In the genomic region with DNA sequence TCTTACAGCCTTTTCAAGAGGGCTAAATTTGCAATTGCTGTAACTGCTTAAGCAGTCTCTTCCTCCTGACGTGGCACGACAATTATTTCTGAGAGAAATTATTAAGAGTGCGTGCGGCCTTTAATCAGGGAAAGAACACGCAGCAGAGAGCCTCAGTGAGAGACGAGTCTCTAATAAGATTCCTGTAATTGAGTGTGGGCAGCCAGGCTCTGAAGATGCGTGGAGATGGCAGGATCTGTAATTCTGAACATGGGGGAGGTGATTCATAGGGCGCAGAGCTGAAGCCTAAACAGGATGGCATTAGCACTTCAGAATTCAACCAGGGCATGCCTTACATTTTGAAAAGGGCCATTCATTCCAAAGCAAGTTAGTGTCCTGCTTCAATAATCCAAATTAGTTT, we compare ENCODE assay signal across 26 mouse cellular contexts. TPM values are rescaled to one million over a fixed set of nuclear protein-coding genes. Genes with fewer than 3 reads are reported as not detected.
A peak's percentile ranks its signal among the peaks of the same experiment; 100 is the strongest.
DNase-seq lines count a peak whose midpoint lies in the region; ATAC-seq and TF ChIP-seq lines count a peak whose summit lies in the region.
"Had no signal": no experiment of that assay in that cellular context is flagged by ENCODE, and none has a peak within 500 bp of the region (broad histone marks: within the 10 kb centered on the region; RNA-seq: fewer than 3 reads in every experiment).

No protein-coding gene starts in this region.

- no peak overlapping the region for H3K27ac ChIP-seq in forebrain, embryonic 16.5 days (ENCODE audit: low read length)
- no peak overlapping the region for H3K27ac ChIP-seq in forebrain, embryonic 15.5 days (replicated peaks)
- no peak overlapping the region for H3K27ac ChIP-seq in midbrain, embryonic 13.5 days
- H3K27ac ChIP-seq in midbrain, embryonic 11.5 days (ENCODE audit: low read depth, low read length), result no peak overlapping the region
- no peak overlapping the region for H3K27ac ChIP-seq in midbrain, postnatal 0 days (ENCODE audit: low read depth, low read length)
- H3K27ac ChIP-seq: embryonic facial prominence, embryonic 12.5 days; heart, embryonic 13.5 days; left cerebral cortex, adult 2 months; liver, embryonic 15.5 days; lung, embryonic 15.5 days; neural tube, embryonic 12.5 days had no signal

- H3K36me3 ChIP-seq in forebrain, embryonic 16.5 days (ENCODE audit: control insufficient read depth, insufficient read depth), result no peaks in the 10 kb centered on the region
- H3K36me3 ChIP-seq in forebrain, embryonic 15.5 days, result no peaks in the 10 kb centered on the region
- H3K36me3 ChIP-seq in midbrain, embryonic 13.5 days, result no peaks in the 10 kb centered on the region
- no peaks in the 10 kb centered on the region for H3K36me3 ChIP-seq in midbrain, embryonic 11.5 days (ENCODE audit: control insufficient read depth, insufficient read depth, low read length)
- H3K36me3 ChIP-seq in midbrain, postnatal 0 days (ENCODE audit: insufficient read depth, low read length), result no peaks in the 10 kb centered on the region
- H3K36me3 ChIP-seq: embryonic facial prominence, embryonic 12.5 days; heart, embryonic 13.5 days; liver, embryonic 15.5 days; lung, embryonic 15.5 days; neural tube, embryonic 12.5 days had no signal

- ATAC-seq in forebrain, embryonic 16.5 days, result peak; percentile 28; the same call in 1 of the 2 replicates
- no peak for ATAC-seq in forebrain, embryonic 15.5 days (replicated peaks)
- ATAC-seq in midbrain, embryonic 13.5 days, result 0 out of 2 replicates have a peak, but pooled peaks have one; percentile 45
- ATAC-seq in midbrain, embryonic 11.5 days (ENCODE audit: low FRiP score), result no peak
- ATAC-seq in midbrain, postnatal 0 days (ENCODE audit: low FRiP score), result no peak
- ATAC-seq: CD4-positive, CD25-positive, alpha-beta regulatory T cell, adult 4 months; forebrain, postnatal 0 days; Patski had no signal

- DNase-seq in midbrain, embryonic 11.5 days (ENCODE audit: low spot score, missing footprints), result no peak
- peak; percentile 49 for DNase-seq in brain, adult 2 months (ENCODE audit: low read depth, low spot score)
- peak; percentile 14 for DNase-seq in midbrain, postnatal 0 days (ENCODE audit: low spot score)
- no peak for DNase-seq in urinary bladder, postnatal 36 days (ENCODE audit: low spot score in 2 of 2)
- DNase-seq: cerebellum, adult 18-20 months; cerebellum, postnatal 25 days; forebrain, postnatal 0 days; gastrocnemius, postnatal 14 days; heart, adult 18-20 months; heart, postnatal 14 days; kidney, adult 18-20 months; left cerebral cortex, postnatal 4 days; liver; lung, postnatal 36 days had no signal

- H3K9ac ChIP-seq in forebrain, embryonic 16.5 days (replicated peaks; ENCODE audit: low read depth, low read length), result no peak overlapping the region
- no peak overlapping the region for H3K9ac ChIP-seq in forebrain, embryonic 15.5 days (replicated peaks)
- no peak overlapping the region for H3K9ac ChIP-seq in midbrain, embryonic 13.5 days (replicated peaks)
- no peak overlapping the region for H3K9ac ChIP-seq in midbrain, embryonic 11.5 days (ENCODE audit: low read length)
- no peak overlapping the region for H3K9ac ChIP-seq in midbrain, postnatal 0 days (replicated peaks; ENCODE audit: low read length, poor library complexity, severe bottlenecking)
- H3K9ac ChIP-seq: embryonic facial prominence, embryonic 12.5 days; forebrain, postnatal 0 days; heart, embryonic 13.5 days; liver, embryonic 15.5 days; lung, embryonic 15.5 days; neural tube, embryonic 12.5 days had no signal

- H3K9me3 ChIP-seq in forebrain, embryonic 16.5 days (ENCODE audit: control insufficient read depth, low read length), result no peaks in the 10 kb centered on the region
- no peaks in the 10 kb centered on the region for H3K9me3 ChIP-seq in forebrain, embryonic 15.5 days
- no peaks in the 10 kb centered on the region for H3K9me3 ChIP-seq in midbrain, embryonic 13.5 days
- no peaks in the 10 kb centered on the region for H3K9me3 ChIP-seq in midbrain, embryonic 11.5 days (ENCODE audit: control insufficient read depth, low read length)
- no peaks in the 10 kb centered on the region for H3K9me3 ChIP-seq in midbrain, postnatal 0 days (ENCODE audit: low read length)
- H3K9me3 ChIP-seq: embryonic facial prominence, embryonic 12.5 days; heart, embryonic 13.5 days; liver, embryonic 15.5 days; lung, embryonic 15.5 days; megakaryocyte, embryonic 14.5 days; neural tube, embryonic 12.5 days had no signal

- H3K27me3 ChIP-seq in forebrain, embryonic 16.5 days (replicated peaks; ENCODE audit: control insufficient read depth, insufficient read depth, low read length), result no peaks in the 10 kb centered on the region
- no peaks in the 10 kb centered on the region for H3K27me3 ChIP-seq in forebrain, embryonic 15.5 days
- H3K27me3 ChIP-seq in midbrain, embryonic 13.5 days, result no peaks in the 10 kb centered on the region
- no peaks in the 10 kb centered on the region for H3K27me3 ChIP-seq in midbrain, embryonic 11.5 days (ENCODE audit: control insufficient read depth, insufficient read depth, low read length)
- H3K27me3 ChIP-seq in midbrain, postnatal 0 days (ENCODE audit: insufficient read depth, low read length), result no peaks in the 10 kb centered on the region
- H3K27me3 ChIP-seq: embryonic facial prominence, embryonic 12.5 days; heart, embryonic 13.5 days; liver, embryonic 15.5 days; lung, embryonic 15.5 days; megakaryocyte, embryonic 14.5 days; neural tube, embryonic 12.5 days; Patski had no signal

- no peak overlapping the region for H3K4me3 ChIP-seq in forebrain, embryonic 16.5 days (replicated peaks; ENCODE audit: low read length)
- no peak overlapping the region for H3K4me3 ChIP-seq in forebrain, embryonic 15.5 days
- no peak overlapping the region for H3K4me3 ChIP-seq in midbrain, embryonic 13.5 days (replicated peaks)
- no peak overlapping the region for H3K4me3 ChIP-seq in midbrain, embryonic 11.5 days (ENCODE audit: low read depth, low read length)
- H3K4me3 ChIP-seq in midbrain, postnatal 0 days (ENCODE audit: low read depth, low read length), result no peak overlapping the region
- H3K4me3 ChIP-seq: embryonic facial prominence, embryonic 12.5 days; heart, embryonic 13.5 days; left cerebral cortex, adult 2 months; liver, embryonic 15.5 days; lung, embryonic 15.5 days; megakaryocyte, embryonic 14.5 days; neural tube, embryonic 12.5 days had no signal

- H3K4me2 ChIP-seq in forebrain, embryonic 16.5 days (ENCODE audit: low read length), result no peak overlapping the region
- H3K4me2 ChIP-seq in forebrain, embryonic 15.5 days (replicated peaks), result no peak overlapping the region
- H3K4me2 ChIP-seq in midbrain, embryonic 13.5 days (replicated peaks), result no peak overlapping the region
- H3K4me2 ChIP-seq in midbrain, embryonic 11.5 days, result no peak overlapping the region
- no peak overlapping the region for H3K4me2 ChIP-seq in midbrain, postnatal 0 days (ENCODE audit: low read depth, low read length, poor library complexity, severe bottlenecking)
- H3K4me2 ChIP-seq: embryonic facial prominence, embryonic 12.5 days; heart, embryonic 13.5 days; liver, embryonic 15.5 days; lung, embryonic 15.5 days; neural tube, embryonic 12.5 days had no signal

- no peak for TF ChIP-seq CTCF in midbrain, postnatal 0 days (IDR thresholded peaks at IDR 0.05)

- peaks cover 5% of the 10 kb centered on the region; the same call in 1 of the 2 replicates for H3K4me1 ChIP-seq in forebrain, embryonic 16.5 days (replicated peaks; ENCODE audit: control insufficient read depth, insufficient read depth, low read length)
- H3K4me1 ChIP-seq in forebrain, embryonic 15.5 days, result peaks cover 9% of the 10 kb centered on the region
- H3K4me1 ChIP-seq in midbrain, embryonic 13.5 days (replicated peaks), result peaks cover 10% of the 10 kb centered on the region; the same call in 1 of the 2 replicates
- no peaks in the 10 kb centered on the region for H3K4me1 ChIP-seq in midbrain, embryonic 11.5 days (ENCODE audit: control insufficient read depth, insufficient read depth, low read length)
- H3K4me1 ChIP-seq in midbrain, postnatal 0 days (ENCODE audit: insufficient read depth, low read length), result no peaks in the 10 kb centered on the region
- H3K4me1 ChIP-seq: embryonic facial prominence, embryonic 12.5 days; heart, embryonic 13.5 days; liver, embryonic 15.5 days; lung, embryonic 15.5 days; megakaryocyte, embryonic 14.5 days; neural tube, embryonic 12.5 days had no signal

- WGBS in forebrain, embryonic 16.5 days, result 25% methylated on average over 8 of the region's 8 CpGs
- WGBS in forebrain, embryonic 15.5 days, result 35% methylated on average over 8 of the region's 8 CpGs
- WGBS in midbrain, embryonic 13.5 days, result 66% methylated on average over 8 of the region's 8 CpGs
- 79% methylated on average over 8 of the region's 8 CpGs for WGBS in midbrain, embryonic 11.5 days
- WGBS in midbrain, postnatal 0 days, result 52% methylated on average over 8 of the region's 8 CpGs

RNA-seq across cellular contexts. Expression of a gene that starts 58.0 kb away (rescaled TPM):
- not detected in 2 replicates for polyA plus RNA-seq in forebrain, embryonic 16.5 days (2015; fragmentation: Nextera tagmentation; extraction: Ambion mirVana)
- not detected in 2 replicates for polyA plus RNA-seq in forebrain, embryonic 15.5 days (2015; fragmentation: Nextera tagmentation; extraction: Ambion mirVana)
- polyA plus RNA-seq in midbrain, embryonic 13.5 days (2015; fragmentation: Nextera tagmentation; extraction: Ambion mirVana), result 0.01 TPM in 1 of 2 replicates, not detected in the other
- polyA plus RNA-seq in midbrain, embryonic 11.5 days (2014; fragmentation: Nextera tagmentation; extraction: Ambion mirVana), result 0.01 TPM in 1 of 2 replicates, not detected in the other
- 0.09 TPM in 1 of 2 replicates, not detected in the other for total RNA-seq in midbrain, postnatal 0 days (2014; rRNA removed)
- polyA plus RNA-seq in midbrain, postnatal 0 days (2015; fragmentation: Nextera tagmentation; extraction: Ambion mirVana), result not detected in 2 replicates
- polyA plus RNA-seq: embryonic facial prominence, embryonic 12.5 days; neural tube, embryonic 12.5 days; Patski had no signal

RNA-seq across cellular contexts. Expression of a gene that starts 59.1 kb away (rescaled TPM):
- polyA plus RNA-seq in forebrain, embryonic 16.5 days (2015; fragmentation: Nextera tagmentation; extraction: Ambion mirVana), result 3.7 and 5.2 TPM in 2 replicates
- 3.6 and 4.1 TPM in 2 replicates for polyA plus RNA-seq in forebrain, embryonic 15.5 days (2015; fragmentation: Nextera tagmentation; extraction: Ambion mirVana)
- 4.9 and 6.7 TPM in 2 replicates for polyA plus RNA-seq in midbrain, embryonic 13.5 days (2015; fragmentation: Nextera tagmentation; extraction: Ambion mirVana)
- 4.7 and 5.7 TPM in 2 replicates for polyA plus RNA-seq in midbrain, embryonic 11.5 days (2014; fragmentation: Nextera tagmentation; extraction: Ambion mirVana)
- 5.4 and 6.0 TPM in 2 replicates for total RNA-seq in midbrain, postnatal 0 days (2014; rRNA removed)
- polyA plus RNA-seq in midbrain, postnatal 0 days (2015; fragmentation: Nextera tagmentation; extraction: Ambion mirVana), result 6.1 and 8.3 TPM in 2 replicates
- polyA plus RNA-seq: CD4-positive, CD25-positive, alpha-beta regulatory T cell, adult 4 months; Patski had no signal

Comparison
In these comparisons a context has a peak if more than half of its experiments do, and no peak if none do; other contexts are left out.
1. ATAC-seq: peak in forebrain, embryonic 16.5 days (single experiment) and midbrain, embryonic 13.5 days (single experiment); none in forebrain, embryonic 15.5 days (single experiment), midbrain, embryonic 11.5 days (single experiment) and midbrain, postnatal 0 days (single experiment).
2. DNase-seq: peak in brain, adult 2 months (single experiment) and midbrain, postnatal 0 days (single experiment); none in midbrain, embryonic 11.5 days (single experiment) and urinary bladder, postnatal 36 days (0 of 2).